Mouse (Mus musculus): ENCODE results near the gene Adora1.
A peak's percentile ranks its signal among the peaks of the same experiment; 100 is the strongest.

Adora1 gene

DNA sequence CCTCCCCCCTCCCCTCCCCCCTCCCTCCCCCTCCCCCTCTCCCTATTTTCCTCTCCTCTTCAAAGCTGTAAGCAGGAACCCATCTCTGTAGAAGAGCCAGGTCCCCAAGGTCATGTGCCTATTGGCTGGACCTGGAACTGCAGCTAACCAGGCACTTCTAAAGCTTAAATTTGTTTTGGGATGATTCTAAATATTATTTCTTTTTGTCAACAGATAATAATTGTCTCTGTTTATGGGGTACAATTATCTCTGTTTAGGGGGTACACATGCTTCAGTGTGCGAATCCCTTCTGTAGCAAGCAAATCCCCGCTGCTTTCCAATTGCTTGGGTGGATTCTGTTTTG lies 18.6 kb downstream of the Adora1 start:
- peak; percentile 61 for DNase-seq (ENCODE audit: low read depth, low spot score)

DNA sequence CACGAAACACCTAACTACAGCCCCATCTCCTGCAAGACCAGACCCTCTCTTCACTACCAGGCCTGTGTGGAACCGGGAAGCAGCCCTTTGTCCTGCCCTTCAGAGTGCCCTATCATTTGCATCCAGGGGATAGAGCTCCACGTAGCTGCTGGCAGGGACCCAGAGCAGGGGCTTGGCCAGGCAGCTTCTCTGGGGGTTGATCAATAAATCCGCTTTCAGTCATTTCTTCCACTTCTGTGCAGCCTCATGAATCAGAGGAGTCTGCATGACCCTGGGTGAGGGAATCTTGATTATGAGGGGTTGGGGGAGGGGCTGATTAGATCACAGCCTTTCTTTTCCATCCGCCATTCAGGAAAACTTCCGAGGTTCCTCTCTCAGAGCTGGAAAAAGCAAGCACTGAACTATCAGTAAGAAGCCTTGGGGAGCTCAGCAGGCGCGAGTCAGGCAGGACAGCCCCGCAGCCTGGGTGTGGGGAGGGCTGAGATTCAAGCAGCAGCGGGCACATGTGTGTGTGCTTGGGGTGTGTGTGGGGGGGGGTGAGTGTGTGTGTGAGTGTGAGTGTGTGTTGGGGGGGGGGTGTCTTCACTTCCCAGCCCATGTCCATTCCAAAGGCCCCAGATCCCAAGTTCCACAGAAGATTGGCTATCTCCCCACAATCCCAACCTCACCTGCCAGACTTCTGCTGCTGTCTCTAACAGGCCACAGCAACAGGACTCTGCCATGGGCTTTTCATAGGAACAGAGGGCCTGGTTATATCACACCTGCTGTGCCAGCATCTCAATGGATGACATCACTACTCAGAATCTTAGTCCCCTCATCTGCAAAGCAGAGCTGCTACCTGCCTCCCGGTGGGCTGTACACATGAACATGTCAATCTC lies 19.2 kb downstream of the Adora1 start:
- DNase-seq (ENCODE audit: low read depth, low spot score): no peak

DNA sequence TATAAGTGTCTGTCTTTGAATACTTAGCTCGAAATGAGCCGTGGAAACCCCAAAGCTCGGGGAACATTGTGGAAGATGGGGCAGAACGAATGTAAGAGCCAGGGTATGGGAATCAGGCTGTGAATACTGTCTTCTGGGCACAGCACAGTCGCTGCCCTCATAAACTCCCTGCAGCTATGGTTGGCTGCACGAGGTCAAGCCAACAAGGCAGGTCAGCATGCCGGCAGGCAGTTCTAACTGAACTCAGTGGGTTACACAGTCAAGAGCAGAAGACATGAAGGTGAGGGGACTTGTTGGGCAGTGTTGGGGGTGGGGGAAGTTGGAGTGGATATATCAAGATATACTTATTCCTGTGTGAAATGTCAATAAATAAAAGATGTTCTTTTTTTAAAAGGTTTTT lies 20.2 kb downstream of the Adora1 start:
- no peak for DNase-seq (ENCODE audit: low read depth, low spot score)

DNA sequence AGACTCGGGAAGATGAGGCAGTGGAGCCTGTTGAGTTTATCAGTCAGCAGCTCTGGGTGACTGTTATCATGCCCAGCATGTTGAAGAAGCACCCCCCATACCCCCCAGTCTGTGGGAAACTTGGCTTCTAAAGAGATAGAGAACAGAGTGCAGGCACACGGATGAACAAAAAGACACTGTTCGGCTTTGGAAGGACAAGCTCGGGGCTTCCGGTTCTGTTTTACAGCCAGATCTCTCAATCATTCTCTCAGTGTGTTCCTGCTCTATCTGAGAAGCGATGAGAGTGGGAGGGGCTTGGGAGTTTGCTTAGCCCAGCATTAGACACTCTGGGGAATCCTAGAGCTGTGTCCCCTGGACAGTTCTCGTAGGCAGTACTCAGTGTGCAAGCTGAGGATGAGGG lies 21.8 kb downstream of the Adora1 start:
- DNase-seq (ENCODE audit: low read depth, low spot score): no peak

DNA sequence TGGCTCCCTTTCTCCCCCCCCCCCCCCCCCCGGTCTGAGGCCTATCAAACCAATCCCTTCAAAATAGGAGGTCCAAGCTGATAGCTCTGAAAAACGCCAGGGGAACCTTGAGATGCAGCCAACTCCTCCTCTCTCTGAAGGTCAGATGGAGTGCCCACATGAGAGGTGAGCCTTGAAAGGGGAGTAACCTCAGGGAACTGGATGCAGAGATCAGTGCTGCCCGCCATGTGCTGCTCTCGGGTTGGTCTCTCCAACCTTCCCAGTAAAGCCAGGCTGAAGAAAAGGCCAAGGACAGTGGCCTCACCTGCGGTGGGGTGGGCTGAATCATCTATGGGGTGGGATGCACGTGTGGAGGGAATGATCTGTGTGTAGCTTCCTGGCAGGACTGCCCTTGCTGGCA lies 22.9 kb downstream of the Adora1 start:
- no peak for DNase-seq (ENCODE audit: low read depth, low spot score)

DNA sequence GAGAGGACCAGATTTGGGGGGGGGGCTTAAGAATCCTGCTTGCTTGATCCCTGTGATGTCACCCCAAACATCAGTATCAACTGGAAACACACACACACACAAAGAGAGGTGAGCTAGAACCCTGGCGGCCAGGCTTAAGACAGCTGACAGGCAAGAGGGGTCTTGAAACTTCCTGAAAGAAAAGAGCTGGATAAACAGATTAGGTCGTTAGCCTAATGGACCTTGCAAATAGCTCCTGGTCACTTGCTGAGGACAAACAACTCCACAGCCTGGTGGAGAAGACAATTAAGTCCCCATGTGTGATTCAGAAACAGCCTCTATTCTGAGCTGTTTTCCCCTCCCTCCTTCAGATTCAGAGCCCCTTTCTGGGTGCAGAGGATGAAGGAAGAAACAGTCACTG lies 23.6 kb downstream of the Adora1 start:
- no peak for DNase-seq (ENCODE audit: low read depth, low spot score)

DNA sequence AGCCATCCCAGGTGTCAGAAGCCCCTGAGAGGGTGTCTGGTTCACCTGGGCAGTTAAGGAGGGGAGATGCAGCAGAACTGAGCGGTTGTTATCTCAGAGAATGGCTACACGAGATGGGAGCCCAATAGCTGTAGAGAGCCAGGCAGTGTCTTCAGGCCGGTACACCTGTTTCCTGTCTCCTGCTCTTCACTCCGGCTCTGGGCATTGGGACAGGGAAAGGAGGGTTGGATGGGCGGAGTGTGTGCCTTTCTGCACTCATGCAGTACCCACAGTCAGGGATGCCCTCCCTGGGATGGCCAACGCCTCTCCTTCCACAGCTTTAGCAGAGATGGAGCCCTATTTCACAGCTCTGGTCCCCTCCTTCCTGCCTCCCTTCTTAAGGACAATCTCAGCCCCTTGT lies 24.2 kb downstream of the Adora1 start:
- DNase-seq (ENCODE audit: low read depth, low spot score): no peak

DNA sequence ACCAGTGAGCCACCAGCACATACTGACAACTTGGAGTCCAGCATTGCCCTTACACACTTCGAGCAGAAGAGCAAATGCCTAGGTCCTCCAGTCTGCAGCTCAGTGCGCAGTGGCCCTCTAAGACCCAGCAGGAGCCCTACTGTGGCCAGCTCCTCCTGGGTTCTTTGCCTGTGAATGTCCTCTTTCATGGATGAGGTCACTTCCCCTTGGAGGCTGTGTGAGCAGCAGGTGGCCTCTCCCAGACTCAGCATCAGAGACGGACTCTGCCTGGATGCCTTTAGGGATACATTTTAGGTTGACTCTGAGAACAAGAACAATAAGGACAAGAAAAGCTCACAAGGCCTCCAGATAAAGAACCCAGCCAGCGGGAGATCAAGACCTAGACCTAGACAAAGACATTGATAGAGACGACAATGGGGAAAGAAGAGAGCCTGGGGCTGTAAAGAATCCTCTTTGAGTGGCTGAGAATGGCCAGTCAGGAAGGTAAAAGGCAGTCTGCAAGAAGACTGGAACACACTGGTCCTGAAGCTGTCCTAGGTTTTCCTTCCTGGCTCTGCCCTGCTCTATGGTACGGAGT lies 25.0 kb downstream of the Adora1 start:
- DNase-seq (ENCODE audit: low read depth, low spot score): peak; percentile 55

DNA sequence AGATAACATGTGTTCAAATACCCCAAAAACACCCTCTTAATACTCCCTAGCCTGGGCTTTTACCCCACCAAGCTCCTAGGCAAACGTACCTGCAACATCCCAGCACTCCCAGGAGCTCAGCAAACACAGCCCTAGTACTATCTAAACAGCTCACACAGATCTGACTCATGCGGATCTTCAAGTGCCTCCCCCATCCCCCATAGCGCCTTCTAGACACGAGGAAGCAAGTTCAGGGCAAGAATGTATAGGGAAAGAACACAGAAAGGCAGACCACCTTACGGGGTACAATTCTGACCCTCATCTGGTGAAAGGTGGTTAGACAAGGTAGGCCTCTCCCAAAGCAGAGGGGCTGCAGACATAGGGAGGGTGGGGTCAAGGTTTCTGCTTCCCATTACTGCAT lies 29.1 kb downstream of the Adora1 start:
- no peak for DNase-seq (ENCODE audit: low read depth, low spot score)

DNA sequence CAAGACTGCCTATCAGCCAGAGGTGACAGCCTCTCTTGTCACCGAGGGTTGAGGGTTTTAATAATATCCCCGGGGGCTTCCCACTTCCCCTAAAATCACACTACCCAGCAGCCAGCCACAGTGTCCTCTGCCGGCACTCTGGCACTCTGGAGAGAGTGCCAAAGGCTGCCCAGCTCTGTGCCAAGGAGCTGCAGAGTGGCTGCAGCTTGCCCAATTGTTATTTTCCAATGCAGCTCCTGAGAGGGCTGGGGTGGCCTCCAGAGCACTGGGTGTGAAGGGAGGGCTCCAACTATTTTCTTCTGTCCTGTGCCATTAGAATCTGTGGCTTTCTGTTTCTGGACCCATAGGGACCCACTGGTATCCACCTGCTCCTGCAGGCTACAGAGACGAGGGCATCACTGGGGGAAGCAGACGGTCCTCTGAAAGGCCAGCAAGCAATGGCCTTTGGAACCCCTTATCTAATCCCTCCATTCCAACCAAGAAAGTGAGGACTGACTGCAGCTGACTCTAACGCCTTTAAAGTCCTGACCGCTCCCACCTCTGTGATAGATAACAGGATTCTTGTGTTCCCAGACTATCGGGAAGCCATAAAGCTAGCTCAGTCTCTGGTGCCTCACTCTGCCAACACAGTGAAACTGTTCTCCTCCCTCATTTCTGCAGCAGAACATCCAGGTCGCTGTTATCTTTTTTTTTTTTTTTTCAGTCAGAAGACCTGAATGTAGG lies 29.8 kb downstream of the Adora1 start:
- DNase-seq (ENCODE audit: low read depth, low spot score): no peak

DNA sequence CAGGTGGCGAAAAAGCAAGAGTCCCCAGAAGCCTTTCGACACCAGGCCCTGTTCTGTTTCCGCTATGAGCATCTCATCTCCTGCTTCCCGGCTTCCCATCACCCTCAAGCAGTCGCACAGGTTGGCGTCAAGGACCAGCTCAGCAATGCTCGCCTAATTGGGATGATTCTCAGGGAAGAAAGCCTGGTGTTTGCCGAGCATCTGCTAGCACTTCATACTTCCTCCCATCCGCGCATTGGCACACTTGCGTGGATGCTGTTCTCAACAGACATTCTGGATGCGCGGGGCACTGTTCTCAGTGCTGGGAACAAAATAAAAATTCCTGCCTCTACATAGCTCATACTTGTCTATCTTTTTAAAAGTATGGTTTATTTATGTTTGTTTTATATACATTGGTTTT lies 31.0 kb downstream of the Adora1 start:
- no peak for DNase-seq (ENCODE audit: low read depth, low spot score)

DNA sequence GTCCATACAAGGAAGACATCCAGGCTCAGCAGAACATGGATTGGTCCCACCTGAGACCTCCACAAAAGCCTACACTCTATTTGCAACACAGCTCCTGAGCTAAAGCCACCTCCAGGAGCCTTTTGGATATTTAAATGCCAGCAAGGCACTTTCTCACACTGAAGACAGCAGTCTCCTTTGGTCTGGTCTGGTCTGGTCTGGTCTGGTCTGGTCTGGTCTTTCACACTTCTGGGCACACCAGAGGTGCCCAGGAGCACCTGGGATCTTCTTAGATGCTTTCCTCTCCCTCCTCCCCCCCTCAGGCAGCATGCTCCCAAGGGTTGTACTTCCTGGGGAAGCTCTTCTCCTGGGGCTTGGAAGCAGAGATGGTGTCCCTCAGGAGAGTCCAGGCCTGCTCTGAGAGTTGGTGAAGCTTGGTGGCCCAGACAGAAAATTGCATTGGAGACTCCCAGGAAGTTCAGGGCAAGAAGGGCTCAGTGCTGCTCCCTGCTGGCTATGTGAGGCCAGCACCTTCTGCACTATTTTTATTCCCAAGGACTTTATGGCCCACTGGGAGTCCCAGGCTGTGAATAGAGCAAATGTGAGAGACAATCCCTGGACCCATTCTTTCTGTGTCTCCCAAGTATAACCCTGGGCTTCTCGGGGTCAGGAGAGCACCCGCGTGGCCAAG lies 33.3 kb downstream of the Adora1 start:
- peak; percentile 84 for DNase-seq (ENCODE audit: low read depth, low spot score)

DNA sequence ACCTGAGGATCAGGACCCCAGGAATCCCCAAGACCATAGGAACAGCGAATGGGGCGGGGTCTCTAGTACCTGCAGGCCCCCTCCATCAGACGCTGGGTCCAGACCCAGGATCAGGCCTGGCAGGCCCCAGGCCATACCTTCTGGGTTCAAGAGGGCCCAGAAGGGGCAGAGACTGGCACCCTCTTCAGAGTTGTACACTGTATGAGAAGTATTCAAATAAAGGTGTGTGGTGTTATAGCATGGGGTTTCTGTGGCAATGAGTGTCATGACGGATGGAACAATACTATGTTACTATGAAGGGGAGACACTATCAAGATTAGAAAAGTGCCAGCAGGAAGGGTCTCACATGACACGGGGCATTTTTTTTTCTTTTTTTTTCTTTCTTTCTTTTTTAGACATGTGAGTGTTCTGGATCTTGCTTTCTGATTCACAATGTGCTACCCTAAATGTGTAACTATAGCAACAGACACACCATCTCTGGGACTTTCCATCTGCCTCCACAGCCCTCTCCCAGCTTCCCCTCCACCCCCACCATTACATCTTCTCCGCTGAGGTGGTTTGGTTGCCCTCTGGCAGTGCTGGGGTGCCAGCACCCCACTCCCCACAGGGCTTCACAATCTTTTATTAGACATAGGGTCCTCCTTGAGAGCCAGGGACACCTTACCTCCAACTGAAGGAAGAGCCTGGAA lies 34.1 kb downstream of the Adora1 start:
- DNase-seq (ENCODE audit: low read depth, low spot score): no peak

DNA sequence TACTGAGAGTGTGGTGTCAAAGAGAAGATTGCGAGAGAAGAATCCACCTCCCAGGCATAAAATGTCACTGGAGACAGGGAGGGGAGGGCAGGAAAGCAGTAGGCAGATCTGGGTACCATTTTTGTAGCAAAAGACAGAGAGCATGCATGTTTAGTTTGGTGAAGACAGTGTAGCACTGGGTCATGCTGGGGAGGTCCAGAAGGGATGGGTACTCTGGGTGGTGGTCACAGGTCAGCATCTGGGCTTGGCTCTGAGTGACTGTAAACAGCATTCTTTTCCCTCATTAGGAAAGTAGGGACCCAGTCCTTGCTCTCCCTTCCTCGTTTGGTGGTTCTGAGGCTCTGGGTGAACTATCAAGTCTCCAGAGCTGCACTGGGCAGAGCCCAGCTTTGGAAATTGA lies 34.8 kb downstream of the Adora1 start:
- no peak for DNase-seq (ENCODE audit: low read depth, low spot score)

DNA sequence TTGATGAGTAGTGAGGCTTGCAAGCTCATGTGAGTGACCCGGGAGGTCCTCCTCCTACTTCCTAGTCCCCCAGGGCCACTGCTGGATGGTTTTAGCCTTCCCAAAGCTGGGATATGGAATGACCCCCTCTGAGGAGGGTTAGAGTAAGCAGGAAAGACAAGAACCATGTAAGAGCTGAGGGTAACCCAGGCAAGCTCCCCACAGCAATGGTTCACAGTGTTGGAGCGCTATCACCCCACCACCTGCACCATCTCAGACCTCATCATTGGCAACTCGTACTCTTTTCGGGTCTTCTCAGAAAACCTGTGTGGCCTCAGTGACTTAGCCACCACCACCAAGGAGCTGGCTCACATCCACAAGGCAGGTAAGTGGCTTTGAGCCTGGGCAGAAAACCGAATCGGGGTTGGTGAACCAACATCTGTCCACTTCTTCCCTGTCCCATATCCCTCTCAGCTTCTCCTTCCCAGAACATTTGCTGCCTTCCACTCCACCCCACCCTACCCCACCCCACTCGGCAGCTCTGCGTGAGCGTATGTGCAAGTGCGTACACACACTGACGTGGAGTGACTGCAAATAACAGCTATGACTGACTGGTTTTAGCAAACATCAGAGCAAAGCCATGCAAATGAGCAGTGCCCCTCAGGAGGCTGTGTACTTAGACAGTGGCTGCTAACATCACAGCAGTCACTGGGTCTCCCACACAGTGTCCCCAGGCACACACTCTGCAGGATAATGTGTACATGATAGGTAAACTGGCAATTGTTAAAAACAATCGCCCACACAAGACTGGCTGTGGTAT lies 36.8 kb downstream of the Adora1 start:
- DNase-seq (ENCODE audit: low read depth, low spot score): no peak

DNA sequence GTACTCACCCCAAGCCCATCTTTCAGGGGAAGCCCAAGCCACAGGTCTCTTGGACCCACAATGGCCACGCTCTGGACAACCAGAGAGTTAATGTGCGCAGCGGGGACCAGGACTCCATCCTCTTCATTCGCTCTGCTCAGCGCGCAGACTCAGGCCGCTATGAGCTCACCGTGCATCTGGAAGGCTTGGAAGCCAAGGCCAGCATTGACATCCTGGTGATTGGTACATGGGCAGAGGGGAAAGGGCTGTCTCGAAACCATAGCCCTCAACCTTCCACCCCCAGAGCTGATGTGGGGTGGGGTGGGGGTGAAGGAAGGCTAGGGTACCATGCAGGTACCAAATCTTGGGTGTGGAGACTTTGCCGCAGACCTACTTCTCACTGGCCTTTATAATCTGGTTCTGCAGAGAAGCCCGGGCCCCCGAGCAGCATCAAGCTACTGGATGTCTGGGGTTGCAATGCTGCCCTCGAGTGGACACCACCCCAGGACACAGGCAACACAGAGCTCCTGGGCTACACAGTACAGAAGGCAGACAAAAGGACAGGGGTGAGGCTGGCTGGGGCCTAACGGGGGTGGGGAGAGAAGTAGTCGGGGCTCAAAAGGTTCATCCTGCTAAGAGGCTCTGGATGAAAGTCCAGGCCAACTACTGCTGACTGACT lies 37.8 kb downstream of the Adora1 start:
- no peak for DNase-seq (ENCODE audit: low read depth, low spot score)

DNA sequence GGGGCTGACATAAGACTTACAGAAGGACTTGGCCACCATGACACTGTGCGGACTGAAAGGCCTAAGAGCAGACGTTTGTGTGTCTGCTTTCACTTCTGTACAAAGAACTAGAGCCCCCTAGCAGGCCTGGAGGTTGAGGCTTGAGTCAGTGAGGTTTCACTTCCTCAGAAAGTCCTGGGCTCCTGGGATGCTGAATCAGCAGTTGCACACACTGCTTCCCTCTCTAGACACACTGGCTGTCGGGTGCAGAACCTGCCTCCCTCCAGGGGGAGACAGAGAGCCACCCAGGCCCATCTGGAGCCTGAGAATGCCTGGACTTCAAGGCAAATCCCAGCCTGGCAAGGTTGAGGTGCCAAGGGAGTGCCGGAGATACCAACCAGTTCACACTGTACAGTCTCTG lies 38.8 kb downstream of the Adora1 start:
- DNase-seq (ENCODE audit: low read depth, low spot score): peak; percentile 77

DNA sequence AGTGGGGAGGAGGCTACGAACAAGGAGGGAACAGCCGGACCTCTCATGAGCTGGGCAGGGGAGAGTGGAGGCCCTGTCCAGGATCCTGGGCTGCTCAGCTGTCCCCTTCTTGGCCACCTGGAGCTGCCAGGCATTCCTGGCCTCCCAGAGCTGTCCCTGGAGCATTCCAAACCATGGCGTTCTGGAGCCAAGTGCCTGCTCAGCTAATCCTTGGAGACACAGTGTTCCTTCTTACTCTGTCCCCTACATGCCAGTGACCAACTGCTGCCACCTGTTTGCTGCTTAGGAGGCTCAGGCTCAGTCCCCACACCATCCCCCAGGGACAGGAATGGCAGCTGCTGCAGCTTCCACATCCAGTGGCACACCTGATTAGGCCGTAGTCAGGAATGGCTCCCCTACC lies 39.3 kb downstream of the Adora1 start:
- DNase-seq (ENCODE audit: low read depth, low spot score): no peak

DNA sequence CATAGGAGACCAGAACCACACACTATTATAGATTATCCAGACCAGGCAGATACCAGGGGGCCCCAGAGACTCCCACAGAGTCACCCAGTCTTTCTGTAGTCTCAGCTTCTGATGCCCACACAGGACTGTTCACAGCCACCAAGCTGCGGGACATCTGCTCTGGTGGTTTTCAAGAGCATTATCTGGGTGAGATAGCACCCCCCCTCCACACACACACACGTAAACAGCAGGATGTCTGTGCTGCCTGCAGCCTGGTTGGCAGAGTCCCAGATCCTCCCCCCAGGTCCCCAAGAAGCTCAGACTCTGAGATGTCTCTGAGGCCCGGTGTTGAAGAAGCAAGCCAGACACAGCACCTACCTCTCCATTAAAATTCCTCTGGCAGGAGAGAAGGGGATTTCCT lies 39.7 kb downstream of the Adora1 start:
- DNase-seq (ENCODE audit: low read depth, low spot score): no peak

DNA sequence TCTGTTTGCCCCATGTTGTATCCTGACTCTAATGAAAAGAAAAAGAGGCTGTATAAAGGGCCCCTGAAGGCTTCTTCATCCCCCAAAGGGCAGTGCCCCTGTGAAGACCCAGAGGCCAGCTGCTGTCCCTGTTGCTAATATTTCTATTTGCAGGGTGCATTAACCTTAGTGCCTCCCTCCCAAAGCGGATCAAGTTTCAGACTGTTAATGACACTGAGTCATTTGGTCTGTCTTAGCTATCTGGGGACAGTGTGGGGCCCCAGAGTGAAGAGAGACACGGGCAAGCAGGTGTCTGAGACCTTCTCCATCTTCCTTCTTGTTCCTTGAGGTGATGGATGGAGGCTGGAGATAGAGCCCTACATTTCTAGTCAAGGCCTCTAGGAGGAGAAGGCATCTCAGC lies 40.1 kb downstream of the Adora1 start:
- DNase-seq (ENCODE audit: low read depth, low spot score): no peak

Measured in ES-CJ7 (cell line).